Mouse (Mus musculus): ENCODE data around the gene Rasgef1c. TPM values are rescaled to one million over a fixed set of nuclear protein-coding genes. Genes with fewer than 3 reads are reported as not detected.
A peak's percentile ranks its signal among the peaks of the same experiment; 100 is the strongest.

The Rasgef1c gene
- total RNA-seq, 2 experiments from 2014 or later: 0.24 to 0.72 TPM

- no peak for DNase-seq
- intact Hi-C loops (cut with DNase I): no loop called here
Observed at GRCm38 (mm10) chr11:49918521-49919180, 17.0 kb downstream of the Rasgef1c start.

GRCm38 (mm10) chr11:49919304-49919703, 17.7 kb downstream of the Rasgef1c start:
- intact Hi-C loops (cut with DNase I): no loop called here
- DNase-seq: no peak

GRCm38 (mm10) chr11:49923539-49923938, 21.9 kb downstream of the Rasgef1c start:
- DNase-seq: no peak
- intact Hi-C loops (cut with DNase I): no loop called here

- DNase-seq: no peak
- intact Hi-C loops (cut with DNase I): no loop called here
Observed at GRCm38 (mm10) chr11:49926183-49926582, 24.5 kb downstream of the Rasgef1c start.

DNA sequence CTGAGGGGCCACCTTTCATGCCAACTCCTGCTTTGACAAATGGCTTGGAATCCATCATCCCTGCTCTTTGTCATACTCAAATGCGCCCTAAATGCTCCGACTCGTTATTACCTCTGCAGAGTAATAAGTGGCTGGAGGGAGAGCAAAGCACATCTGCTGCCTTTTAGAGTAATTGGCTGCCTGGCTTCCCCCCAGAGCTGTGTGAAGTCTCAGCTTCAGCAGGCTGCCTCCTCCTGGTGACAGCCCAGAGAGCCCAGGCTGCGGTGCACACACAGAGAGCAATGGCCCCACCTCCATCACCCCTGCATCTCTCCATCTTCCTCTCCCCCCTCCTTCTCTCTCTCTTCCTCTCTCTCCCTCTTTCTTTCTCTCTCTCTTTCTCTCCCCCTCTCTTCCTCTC, 25.5 kb downstream of the Rasgef1c start:
- DNase-seq: peak in 1 of 2 experiments; percentile 12
- intact Hi-C loops (cut with DNase I): no loop called here

GRCm38 (mm10) chr11:49927670-49928069, 26.0 kb downstream of the Rasgef1c start:
- intact Hi-C loops (cut with DNase I): no loop called here
- DNase-seq: peak in 1 of 2 experiments; percentile 17

DNA sequence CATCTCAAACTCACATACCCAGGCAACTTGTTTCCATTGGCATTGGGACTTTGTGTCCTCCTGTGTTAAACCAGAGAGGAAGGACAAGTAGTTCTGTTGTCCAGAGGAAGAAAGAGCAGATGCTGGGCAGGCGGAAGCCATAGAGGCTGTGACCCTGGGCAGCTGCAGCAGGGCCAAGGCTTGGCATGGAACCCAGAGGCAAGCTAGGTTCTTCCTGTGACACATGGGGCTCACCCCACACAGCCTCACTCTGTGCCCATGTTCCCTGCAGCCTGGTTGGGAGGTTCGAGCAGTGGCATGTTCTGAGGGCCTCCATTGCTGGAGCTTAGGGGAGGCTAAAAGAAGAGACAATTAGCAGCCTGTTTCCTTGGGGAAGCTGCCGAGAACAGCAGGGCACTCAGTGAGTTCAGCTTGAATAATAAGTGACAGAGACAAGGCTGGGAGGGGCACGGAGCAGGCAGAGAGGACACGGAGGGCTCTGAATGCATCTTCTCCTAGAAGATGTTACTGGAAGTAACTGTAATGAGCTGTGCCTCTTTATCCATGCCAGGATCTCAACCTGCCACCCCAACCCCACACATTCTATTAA, 29.5 kb downstream of the Rasgef1c start:
- no peak for DNase-seq
- intact Hi-C loops (cut with DNase I): no loop called here

DNA sequence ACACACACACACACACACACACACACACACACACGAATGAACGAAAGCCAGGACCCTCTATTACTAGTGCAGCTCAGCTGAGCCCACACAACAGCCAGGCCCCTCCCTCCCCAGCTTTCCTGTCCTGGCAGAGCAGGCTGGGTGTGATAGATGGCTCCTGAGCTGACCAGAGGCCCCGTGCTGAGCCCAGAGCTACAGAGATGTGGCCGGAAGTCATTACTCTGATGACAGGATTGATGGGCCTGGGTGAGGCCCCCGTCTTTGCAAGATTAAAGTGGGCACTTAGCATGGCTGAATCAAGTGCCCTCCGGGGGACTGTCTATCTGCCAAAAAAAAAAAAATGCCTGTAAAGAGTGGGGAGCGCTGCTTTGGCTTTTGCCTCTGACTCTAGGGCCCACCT, 30.2 kb downstream of the Rasgef1c start:
- intact Hi-C loops (cut with DNase I): no loop called here
- no peak for DNase-seq

DNA sequence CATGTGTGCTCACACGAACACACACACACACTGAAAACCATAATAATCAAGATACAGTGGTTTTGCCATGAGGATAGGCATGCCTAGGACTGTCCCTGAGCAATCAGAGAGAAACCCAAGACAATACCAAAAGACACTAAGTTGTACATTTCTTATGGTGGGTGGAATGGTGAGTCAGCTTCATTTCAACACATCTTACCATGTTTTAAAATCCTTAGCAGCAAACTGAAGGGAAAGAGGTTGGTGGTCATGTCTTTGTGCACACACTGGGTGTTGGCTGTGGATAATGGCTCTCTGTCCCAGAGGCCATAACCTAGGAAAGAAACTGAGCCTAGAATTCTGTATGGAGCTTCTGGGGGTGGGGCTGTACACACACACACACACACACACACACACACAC, 32.2 kb downstream of the Rasgef1c start:
- DNase-seq: no peak
- intact Hi-C loops (cut with DNase I): no loop called here

- peak in 1 of 2 experiments; percentile 14 for DNase-seq
- intact Hi-C loops (cut with DNase I): no loop called here
Observed at GRCm38 (mm10) chr11:49934322-49934721, 32.7 kb downstream of the Rasgef1c start.

DNA sequence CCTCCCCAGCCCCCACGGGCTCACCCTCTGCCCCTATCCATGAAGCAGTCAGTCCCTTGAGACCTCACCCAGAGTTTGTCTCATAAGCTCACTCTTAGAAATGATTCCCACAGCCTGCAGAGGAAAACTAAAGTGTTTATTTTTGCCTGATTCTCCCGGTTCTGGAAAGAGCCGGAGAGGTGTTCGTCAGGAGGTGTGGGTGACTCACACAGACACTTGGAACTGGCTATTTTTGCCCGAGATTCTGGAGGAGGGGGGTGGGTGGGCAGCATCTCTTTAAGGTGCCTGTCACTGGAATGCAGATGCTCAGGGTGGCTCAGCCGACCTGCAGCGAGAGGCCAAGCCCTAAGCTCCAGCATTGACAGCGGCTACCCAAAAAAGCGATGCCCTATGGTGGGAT, 34.8 kb downstream of the Rasgef1c start:
- intact Hi-C loops (cut with DNase I): no loop called here
- no peak for DNase-seq

- intact Hi-C loops (cut with DNase I): no loop called here
- no peak for DNase-seq
Observed at GRCm38 (mm10) chr11:49937779-49938178, 36.1 kb downstream of the Rasgef1c start.

DNA sequence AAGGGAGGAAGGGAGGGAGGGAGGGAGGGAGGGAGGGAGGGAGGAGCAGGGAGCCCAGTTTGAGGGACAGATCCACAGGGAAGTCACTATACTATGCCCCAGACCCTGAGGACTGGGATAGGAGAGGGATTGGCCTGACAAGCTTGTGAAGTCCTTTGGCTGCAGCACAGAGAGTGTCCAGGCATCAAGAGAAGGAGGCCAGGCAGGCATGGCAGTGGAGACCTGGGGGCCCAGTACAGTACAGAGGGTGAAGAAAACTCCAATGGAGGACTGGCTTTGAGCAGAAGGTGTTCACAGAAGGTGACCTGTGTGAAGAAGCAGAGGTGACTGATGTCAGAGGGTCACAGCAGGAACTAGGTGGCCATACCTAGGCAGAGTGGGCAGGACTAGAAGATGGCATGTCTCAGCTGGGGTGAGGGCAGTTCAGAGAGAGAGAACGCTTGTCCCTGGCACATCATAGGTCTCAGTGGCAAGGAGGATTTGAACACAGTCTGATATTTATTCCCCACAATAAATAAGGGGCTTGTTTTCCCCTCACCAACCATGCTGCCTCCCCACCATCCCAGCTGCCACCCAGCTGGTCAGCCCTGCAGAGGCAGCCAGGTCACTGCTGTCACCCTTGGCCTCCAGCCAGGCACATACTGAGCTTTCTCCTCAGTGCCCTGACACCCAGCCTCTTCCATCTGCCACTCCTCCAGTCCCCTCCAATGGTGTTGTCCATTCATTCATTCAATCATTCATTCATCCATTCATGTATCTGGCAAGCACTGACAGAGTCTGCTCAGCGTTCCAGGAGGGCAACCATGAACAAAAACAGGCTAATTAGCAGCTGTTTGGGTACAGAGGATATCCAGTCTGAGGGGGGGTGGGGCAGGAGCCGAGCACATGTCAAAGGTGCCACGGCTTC, 36.9 kb downstream of the Rasgef1c start:
- intact Hi-C loops (cut with DNase I): no loop called here
- peak; percentile 12 to 23 for DNase-seq

GRCm38 (mm10) chr11:49942841-49943240, 41.2 kb downstream of the Rasgef1c start:
- DNase-seq: no peak
- intact Hi-C loops (cut with DNase I): no loop called here

- intact Hi-C loops (cut with DNase I): no loop called here
- DNase-seq: no peak
Observed at GRCm38 (mm10) chr11:49943901-49944300, 42.3 kb downstream of the Rasgef1c start.

GRCm38 (mm10) chr11:49945726-49946125, 44.1 kb downstream of the Rasgef1c start:
- DNase-seq: no peak
- intact Hi-C loops (cut with DNase I): no loop called here

GRCm38 (mm10) chr11:49949839-49950238, 48.2 kb downstream of the Rasgef1c start:
- intact Hi-C loops (cut with DNase I): no loop called here
- no peak for DNase-seq

DNA sequence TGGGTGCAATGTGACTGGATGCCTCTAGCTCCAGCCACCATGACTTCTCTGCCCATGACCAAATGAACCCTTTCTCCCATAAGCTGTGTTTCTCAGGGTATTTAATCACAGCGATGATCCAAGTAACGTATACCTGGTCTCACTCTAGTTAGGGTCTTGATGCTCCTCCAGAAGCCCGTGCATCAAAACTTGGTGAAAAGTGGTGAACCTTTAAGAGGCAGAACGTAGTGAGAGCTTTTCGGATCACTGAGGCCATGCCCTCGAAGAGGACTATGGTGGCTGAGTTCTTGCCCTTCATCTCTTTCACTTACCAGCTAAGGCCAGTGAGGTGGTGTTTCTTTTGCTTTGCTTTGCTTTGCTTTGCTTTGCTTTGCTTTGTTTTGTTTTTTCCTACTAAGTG, 52.0 kb downstream of the Rasgef1c start:
- DNase-seq: no peak
- intact Hi-C loops (cut with DNase I): no loop called here

GRCm38 (mm10) chr11:49955577-49956261, 54.1 kb downstream of the Rasgef1c start:
- intact Hi-C loops (cut with DNase I): loop anchor here (5.0 kb wide), 2 partner anchors 53 to 303 kb away; partner anchors contain the start of gene Rasgef1c
- DNase-seq: peak; percentile 77 to 81

DNA sequence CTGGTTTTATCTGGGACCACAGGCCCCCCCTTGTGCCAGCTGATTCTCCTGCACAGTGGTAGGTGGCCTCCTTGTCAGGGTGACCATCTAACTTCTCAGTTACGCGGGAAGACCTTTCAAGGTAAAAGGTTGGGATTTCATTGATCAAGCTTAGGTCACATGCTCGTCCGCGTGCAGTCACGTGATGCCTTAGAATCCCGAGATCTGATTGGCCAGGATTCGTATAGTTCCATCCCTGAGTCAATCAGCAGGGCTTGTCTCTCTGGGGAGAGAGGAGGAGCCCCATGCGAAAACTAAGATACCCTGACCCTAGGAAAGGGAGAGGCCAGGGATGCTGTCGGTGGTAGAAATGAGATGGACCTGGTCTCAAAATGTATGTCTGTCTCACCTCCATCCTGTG, 56.4 kb downstream of the Rasgef1c start:
- intact Hi-C loops (cut with DNase I): loop anchor here (5.0 kb wide), 2 partner anchors 56 to 306 kb away; partner anchors contain the start of gene Rasgef1c
- no peak for DNase-seq
